ENCODE assay signal across 14 mouse cellular contexts in the genomic region with DNA sequence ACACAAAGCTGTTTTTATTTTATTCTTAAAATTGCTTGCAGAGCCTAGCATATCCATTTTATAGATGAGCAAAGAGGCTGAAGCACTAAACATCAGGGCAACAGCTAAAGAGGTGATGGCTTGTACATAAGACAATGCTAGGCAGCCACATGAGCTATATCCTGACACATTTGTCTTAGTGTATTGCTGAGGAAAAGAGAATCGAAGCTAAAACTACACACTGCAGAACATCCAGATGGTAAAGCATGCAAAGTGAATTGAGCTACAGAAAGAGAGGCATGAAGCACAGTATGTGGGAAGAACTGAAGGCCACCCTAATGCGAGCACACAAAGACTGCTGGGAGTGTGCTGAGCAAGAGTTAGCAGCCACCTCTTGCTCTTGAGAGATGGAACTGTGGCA.
DNase-seq lines count a peak whose midpoint lies in the region; ATAC-seq lines count a peak whose summit lies in the region.
"Had no signal": no experiment of that assay in that cellular context is flagged by ENCODE, and none has a peak within 500 bp of the region (broad histone marks: within the 10 kb centered on the region; RNA-seq: fewer than 3 reads in every experiment).

No protein-coding gene starts in this region.

- H3K4me1 ChIP-seq in embryonic facial prominence, embryonic 15.5 days = peaks cover 13% of the 10 kb centered on the region; the same call in 1 of the 2 replicates
- peaks cover 6% of the 10 kb centered on the region for H3K4me1 ChIP-seq in hindbrain, embryonic 14.5 days (replicated peaks; ENCODE audit: control insufficient read depth, insufficient read depth, low read length)
- peaks cover 10% of the 10 kb centered on the region for H3K4me1 ChIP-seq in midbrain, embryonic 16.5 days (ENCODE audit: control insufficient read depth, insufficient read depth, low read length)
- H3K4me1 ChIP-seq: heart, embryonic 15.5 days had no signal

- ATAC-seq in embryonic facial prominence, embryonic 15.5 days (ENCODE audit: insufficient number of reproducible peaks, low FRiP score, low TSS enrichment, low read depth) = 0 out of 2 replicates have a peak, but pooled peaks have one; percentile 29
- ATAC-seq in hindbrain, embryonic 14.5 days (ENCODE audit: low FRiP score) = peak; percentile 21; the same call in 1 of the 2 replicates
- peak; percentile 58; the same call in 1 of the 2 replicates for ATAC-seq in midbrain, embryonic 16.5 days
- no peak for ATAC-seq in CD4-positive, CD25-positive, alpha-beta regulatory T cell, adult 4 months
- ATAC-seq: liver, postnatal 0 days had no signal

- no peak overlapping the region for H3K4me2 ChIP-seq in embryonic facial prominence, embryonic 15.5 days (replicated peaks)
- no peak overlapping the region for H3K4me2 ChIP-seq in hindbrain, embryonic 14.5 days (replicated peaks)
- no peak overlapping the region for H3K4me2 ChIP-seq in midbrain, embryonic 16.5 days (ENCODE audit: low read length)
- H3K4me2 ChIP-seq: heart, embryonic 15.5 days had no signal

- WGBS in embryonic facial prominence, embryonic 15.5 days = 62% methylated on average over 2 of the region's 2 CpGs
- WGBS in hindbrain, embryonic 14.5 days = 59% methylated on average over 2 of the region's 2 CpGs
- 56% methylated on average over 2 of the region's 2 CpGs for WGBS in midbrain, embryonic 16.5 days

- no peaks in the 10 kb centered on the region for H3K9me3 ChIP-seq in embryonic facial prominence, embryonic 15.5 days (replicated peaks)
- H3K9me3 ChIP-seq in hindbrain, embryonic 14.5 days (ENCODE audit: control insufficient read depth, low read length) = no peaks in the 10 kb centered on the region
- no peaks in the 10 kb centered on the region for H3K9me3 ChIP-seq in midbrain, embryonic 16.5 days (replicated peaks; ENCODE audit: control insufficient read depth, low read length, poor library complexity, severe bottlenecking)
- H3K9me3 ChIP-seq: heart, embryonic 15.5 days had no signal

- DNase-seq in embryo, embryonic 10.5 days (ENCODE audit: low spot score) = peak; percentile 8
- DNase-seq in embryo, embryonic 11 days = no peak
- DNase-seq in hindbrain, embryonic 14.5 days (ENCODE audit: low spot score) = no peak
- DNase-seq in thymus, postnatal 10 days (ENCODE audit: low spot score in 2 of 2) = no peak
- DNase-seq in gastrocnemius, postnatal 10 days = no peak
- DNase-seq: adrenal gland, postnatal 36 days; cerebellum, adult 9-10 months; gastrocnemius, postnatal 25 days; kidney, postnatal 36 days; liver, postnatal 0 days had no signal

- H3K9ac ChIP-seq in embryonic facial prominence, embryonic 15.5 days = no peak overlapping the region
- no peak overlapping the region for H3K9ac ChIP-seq in hindbrain, embryonic 14.5 days
- H3K9ac ChIP-seq in midbrain, embryonic 16.5 days (ENCODE audit: low read depth, low read length) = no peak overlapping the region
- H3K9ac ChIP-seq: heart, embryonic 15.5 days; liver, postnatal 0 days had no signal

- no peak overlapping the region for H3K4me3 ChIP-seq in embryonic facial prominence, embryonic 15.5 days (replicated peaks)
- no peak overlapping the region for H3K4me3 ChIP-seq in hindbrain, embryonic 14.5 days (replicated peaks; ENCODE audit: low read length)
- H3K4me3 ChIP-seq in midbrain, embryonic 16.5 days (ENCODE audit: low read depth, low read length) = no peak overlapping the region
- H3K4me3 ChIP-seq: heart, embryonic 15.5 days had no signal

- no peak overlapping the region for H3K27ac ChIP-seq in embryonic facial prominence, embryonic 15.5 days (replicated peaks)
- H3K27ac ChIP-seq in hindbrain, embryonic 14.5 days = no peak overlapping the region
- peak overlapping the region; percentile 26 for H3K27ac ChIP-seq in midbrain, embryonic 16.5 days (ENCODE audit: low read length)
- H3K27ac ChIP-seq: heart, embryonic 15.5 days had no signal

- no peaks in the 10 kb centered on the region for H3K36me3 ChIP-seq in embryonic facial prominence, embryonic 15.5 days
- no peaks in the 10 kb centered on the region for H3K36me3 ChIP-seq in hindbrain, embryonic 14.5 days (replicated peaks; ENCODE audit: control insufficient read depth, insufficient read depth)
- no peaks in the 10 kb centered on the region for H3K36me3 ChIP-seq in midbrain, embryonic 16.5 days (ENCODE audit: control insufficient read depth, insufficient read depth, low read length)
- H3K36me3 ChIP-seq: heart, embryonic 15.5 days had no signal

- H3K27me3 ChIP-seq in embryonic facial prominence, embryonic 15.5 days = no peaks in the 10 kb centered on the region
- H3K27me3 ChIP-seq in hindbrain, embryonic 14.5 days (ENCODE audit: control insufficient read depth, insufficient read depth, low read length) = no peaks in the 10 kb centered on the region
- H3K27me3 ChIP-seq in midbrain, embryonic 16.5 days (ENCODE audit: control insufficient read depth, insufficient read depth, low read depth, low read length) = no peaks in the 10 kb centered on the region
- H3K27me3 ChIP-seq: heart, embryonic 15.5 days had no signal
